Mouse (Mus musculus) layer of hippocampus, postnatal 25 days (tissue): ENCODE data around the gene Pdia5. TPM values are rescaled to one million over a fixed set of nuclear protein-coding genes. Genes with fewer than 3 reads are reported as not detected.

Experiments used
- DNase-seq, 2 experiments: peaks; one replicate each; pipeline ENCODE4 v3.0.0; 2022; ENCODE audit warnings: mixed read lengths in 2 of 2, low spot score in 1 of 2; ENCODE audit errors: extremely low spot score in 1 of 2
- total RNA-seq, 2 experiments: library from RNA; stranded (reverse); gene quantifications; 2 replicates each; pipeline ENCODE4 v1.2.3; 2021

The Pdia5 gene
- total RNA-seq, 2 experiments from 2014 or later = 3.4 to 3.7 TPM

DNA sequence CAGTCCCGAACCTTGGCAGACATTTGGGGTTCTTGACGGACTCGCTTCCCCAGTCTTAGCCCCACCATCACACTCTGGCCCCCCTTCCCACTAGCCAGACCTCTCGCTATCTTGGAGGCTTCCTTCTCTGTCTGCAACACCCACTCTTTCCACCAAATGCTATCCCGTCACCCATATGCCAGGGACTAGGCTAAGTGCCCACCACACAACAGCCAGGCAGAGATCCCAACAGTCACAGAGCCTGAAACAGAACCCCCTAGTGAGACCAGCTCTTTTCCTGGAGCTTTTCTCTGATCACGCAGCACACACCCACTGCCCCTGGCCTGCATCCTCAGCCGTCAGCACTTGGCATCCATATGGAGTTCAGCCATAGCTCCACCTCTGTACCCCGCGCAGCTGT lies 5.0 kb downstream of the Pdia5 start:
- DNase-seq = no peak

DNA sequence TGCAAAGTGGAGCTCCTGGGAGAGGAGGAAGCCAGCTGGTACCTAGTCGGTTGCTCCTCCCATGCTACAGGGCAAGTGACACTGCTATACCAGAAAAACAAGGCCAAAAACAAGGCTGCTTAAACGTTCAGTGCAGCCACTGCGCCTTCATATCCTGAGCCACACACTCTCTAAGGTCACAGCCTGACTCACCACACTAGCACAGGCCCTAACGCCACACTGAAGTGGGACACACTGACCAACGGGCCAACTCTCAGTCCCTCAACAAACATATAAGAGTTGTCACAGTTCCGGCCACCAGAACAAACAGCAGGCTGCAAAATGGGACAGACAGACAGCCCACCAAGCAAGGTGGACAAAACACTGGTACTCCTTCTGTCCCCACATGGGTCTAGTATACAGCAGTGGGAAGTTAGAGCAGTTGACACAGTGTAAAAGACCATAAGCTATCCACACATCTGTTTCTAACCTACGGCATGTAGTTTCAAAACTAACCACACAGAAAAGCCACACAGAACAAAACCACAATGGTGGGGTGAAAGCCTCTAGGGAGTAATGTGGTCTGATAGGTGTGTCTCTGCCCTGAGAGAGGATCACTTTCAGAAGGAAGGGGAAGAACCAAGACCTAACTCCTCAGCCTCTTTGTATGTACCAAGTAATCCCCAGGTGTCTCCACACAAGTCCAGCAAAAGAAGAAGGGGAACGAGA lies 6.0 kb downstream of the Pdia5 start:
- no peak for DNase-seq

DNA sequence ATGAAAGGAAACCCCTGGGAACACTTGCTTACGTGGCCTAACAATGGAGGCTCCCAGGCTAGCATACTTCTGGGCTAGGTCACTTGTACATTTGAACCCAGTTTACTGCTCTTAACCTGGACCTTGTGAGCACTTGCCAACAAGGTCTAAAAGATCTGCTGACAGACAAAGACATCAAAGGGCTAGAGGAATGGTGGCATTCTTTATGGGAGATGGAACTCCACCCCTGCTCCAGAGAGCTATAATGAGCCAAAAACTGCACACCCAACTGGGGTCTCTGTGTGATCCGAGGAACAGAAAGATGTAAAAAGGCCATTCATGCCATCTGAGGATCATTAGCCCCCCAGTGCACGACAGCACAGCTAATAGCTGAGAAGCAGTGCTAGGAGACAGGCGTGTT lies 6.6 kb downstream of the Pdia5 start:
- DNase-seq = no peak

DNA sequence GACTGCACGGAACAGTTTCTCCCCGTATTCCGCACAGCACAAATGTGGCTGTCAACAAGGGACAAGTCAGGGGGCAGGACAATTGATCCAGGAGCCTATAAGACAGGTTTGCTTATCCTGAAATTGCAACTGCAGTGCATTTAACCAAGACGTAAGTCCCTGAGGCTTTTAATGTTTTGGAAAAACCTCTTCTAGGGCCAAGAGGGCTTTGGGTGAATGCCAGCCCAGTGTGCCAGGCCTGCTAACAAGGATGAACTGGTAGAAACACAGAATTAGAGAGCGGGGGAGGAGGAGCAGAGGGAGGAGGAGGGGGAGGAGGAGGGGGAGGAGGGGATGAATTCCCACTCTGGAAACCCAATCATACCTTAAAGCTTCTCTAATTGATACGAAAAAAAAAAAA lies 11.4 kb downstream of the Pdia5 start:
- no peak for DNase-seq

DNA sequence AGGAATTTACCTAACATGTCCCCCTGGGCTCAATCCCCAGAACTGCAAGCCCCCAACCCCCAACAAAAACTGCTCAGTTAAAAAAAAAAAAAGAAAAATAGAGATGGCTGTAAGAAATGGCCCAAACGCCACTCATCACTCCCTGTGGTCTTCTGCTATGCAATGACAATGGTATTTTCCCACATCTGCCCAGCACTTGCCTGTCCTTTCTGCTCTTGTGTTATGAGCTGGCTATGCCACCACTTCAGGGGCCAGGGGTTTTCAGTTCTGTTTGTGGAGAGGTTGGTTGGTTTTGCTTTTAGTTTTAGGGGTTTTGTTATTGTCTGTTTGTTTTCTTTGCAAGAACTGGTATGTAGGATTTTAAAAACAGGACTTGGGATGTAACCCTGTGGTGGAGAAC lies 13.4 kb downstream of the Pdia5 start:
- DNase-seq = no peak

DNA sequence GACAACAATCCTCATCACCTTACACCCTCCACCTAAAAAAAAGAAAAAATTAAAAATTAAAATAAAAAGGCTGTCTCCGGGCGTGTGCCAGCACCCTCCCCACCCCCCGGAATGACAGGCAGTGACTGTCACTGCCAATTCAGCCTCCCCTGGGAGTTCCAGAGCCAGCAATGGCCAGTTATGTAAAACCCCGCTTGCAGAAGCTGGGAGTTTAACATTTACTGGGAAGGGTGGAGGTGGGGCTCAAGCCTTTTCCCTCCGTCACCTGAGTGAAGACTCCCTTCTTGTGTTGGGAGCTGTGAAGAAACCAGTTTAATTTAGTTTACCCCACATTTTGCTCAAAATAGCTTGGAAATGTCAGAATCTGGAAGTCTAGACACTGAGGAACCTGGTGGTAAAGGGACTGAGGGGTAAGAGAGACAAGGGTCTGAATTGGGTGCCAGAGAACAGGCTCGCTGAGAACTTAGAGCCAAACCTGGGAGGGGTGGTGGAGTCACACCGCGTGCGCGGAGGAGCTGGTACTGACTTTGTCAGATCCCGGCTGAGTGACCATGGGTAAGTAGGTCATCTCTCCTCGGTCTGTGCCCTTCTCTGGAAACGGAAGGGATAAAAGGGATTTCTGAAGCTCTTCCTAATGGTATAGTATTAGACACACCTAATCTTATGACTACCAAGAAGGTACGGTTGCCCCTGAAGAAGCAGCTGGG lies 18.0 kb downstream of the Pdia5 start:
- no peak for DNase-seq

DNA sequence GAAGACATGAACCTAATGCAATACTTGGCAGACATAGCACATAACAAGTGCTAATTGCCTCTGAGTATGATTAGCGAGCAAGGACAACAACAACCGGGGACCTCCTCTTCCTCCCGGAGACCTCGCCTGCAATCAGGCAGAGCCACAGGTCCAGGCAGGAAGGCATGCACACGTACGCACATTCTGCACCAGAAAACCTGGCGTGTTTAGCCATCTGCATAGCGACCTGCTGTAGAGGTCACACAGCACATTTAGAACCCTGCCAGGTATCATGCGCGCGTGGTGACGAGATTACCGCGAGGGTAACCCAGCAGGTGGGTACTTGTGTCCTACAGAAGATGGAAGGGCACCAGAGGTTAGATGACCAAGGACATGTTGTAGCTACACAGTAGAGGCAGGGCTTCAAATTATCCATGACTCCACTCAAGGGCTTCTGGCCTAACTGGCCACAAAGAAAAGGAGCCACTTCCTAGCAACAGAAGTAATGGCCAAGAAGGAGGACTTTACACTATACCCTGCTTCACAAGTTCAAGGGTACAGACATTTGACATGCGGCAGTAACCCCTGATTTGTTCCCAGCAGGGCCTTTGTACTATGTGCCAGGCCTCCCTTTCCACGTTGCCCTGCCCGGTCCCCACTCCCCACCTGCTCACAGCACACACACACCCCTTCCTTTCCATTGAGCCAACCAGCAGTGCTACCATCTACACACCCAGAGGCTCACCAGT lies 18.7 kb downstream of the Pdia5 start:
- DNase-seq = no peak

DNA sequence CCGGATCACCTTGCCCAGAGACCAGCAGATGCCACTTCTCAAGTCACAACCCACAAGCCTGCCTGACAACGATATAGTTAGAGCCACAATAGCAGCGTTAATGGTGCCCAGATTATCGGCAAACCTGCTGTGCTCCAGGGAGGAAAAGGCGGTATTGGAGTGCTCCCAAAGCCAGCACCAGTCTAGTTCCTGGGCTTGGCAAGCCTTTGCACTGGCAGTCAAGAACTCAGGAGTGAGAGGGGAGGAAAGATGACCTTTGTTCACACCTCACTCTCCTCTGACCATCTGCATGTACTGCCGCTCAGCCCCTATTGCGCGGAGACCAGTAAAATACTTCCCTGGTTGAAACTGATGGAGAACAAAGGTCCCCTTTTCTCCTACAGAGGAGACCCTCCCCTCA lies 19.7 kb downstream of the Pdia5 start:
- DNase-seq = no peak

DNA sequence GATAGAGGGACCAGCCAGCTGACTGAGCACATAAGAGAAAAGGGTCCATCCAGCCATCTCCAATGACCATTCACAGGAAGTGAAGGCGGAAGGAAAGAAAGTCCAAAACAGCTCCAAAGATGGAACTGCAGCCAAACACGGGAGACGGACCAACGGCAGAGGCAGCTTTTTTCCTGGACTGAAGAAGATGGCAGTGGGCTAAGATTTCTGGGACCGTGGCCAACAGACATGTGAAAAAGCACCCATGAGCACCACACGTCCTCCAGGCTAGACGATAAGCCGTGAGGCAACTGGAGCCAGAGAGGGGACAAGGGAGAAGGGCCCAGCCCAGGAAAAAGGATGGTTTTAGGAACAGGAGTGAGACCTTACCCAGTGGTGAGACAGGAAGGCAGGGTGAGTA lies 20.6 kb downstream of the Pdia5 start:
- DNase-seq = no peak

DNA sequence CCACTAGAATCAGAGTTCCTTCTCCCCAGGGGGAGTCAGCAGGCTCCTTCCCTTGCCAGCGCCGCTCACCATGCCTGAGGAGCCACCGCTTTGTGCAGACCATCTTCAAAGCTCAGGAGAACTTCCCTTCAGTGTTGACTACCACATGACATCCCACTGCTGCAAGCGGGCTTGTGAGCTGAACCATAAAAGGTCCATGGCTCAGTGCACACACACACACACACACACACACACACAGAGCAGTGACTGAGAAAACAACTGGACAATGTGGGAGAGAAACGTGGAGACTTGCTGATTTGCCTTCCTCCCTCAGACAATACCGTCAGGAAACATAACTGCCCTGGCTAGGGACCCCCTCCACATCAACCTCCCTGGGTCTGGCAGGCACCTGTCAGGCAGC lies 21.7 kb downstream of the Pdia5 start:
- DNase-seq = no peak

DNA sequence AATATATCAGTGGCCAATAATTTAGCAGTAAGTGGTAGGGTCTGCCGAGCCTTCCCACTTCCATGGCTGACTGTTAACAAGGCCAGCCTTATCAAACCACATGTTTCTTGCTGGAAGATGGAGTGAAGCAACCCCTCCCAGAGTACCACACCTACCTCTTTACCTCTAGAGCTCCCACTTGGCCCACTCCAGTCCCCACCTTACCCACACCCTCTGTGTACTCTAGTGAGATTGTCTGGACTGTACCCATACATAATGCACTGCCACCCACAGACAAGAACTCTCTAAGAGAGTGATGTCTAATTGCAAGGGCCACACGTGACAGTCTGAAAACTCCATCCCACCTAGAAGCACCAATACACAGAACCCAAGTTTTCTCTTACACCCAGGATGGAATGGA lies 23.6 kb downstream of the Pdia5 start:
- DNase-seq = no peak

DNA sequence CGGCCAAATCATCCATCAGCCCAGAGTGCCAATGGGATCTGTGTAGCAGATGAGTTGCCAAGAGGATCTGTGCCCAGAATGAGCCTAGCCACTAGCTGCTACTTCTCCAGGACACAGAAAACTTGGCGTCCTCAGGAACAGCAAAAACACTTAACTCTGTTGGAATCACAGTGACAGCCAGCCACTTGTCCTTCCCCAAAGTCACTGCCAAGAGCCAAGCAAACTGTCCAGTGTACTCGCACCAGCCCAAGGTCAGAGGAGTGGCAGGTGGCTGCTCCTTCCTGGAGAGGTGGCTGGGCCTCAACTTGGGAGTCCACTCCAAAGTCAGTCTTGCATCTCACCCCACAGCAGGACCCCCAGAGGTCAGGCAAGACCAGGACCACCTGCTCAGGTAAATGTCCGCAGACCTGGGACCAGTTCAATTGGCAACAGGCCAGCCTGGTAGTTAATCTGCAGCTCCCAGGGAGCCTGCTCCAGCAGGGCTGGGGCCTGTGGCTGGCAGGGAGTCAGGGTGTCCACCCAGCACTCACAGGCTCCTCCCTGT lies 24.8 kb downstream of the Pdia5 start:
- DNase-seq = no peak

DNA sequence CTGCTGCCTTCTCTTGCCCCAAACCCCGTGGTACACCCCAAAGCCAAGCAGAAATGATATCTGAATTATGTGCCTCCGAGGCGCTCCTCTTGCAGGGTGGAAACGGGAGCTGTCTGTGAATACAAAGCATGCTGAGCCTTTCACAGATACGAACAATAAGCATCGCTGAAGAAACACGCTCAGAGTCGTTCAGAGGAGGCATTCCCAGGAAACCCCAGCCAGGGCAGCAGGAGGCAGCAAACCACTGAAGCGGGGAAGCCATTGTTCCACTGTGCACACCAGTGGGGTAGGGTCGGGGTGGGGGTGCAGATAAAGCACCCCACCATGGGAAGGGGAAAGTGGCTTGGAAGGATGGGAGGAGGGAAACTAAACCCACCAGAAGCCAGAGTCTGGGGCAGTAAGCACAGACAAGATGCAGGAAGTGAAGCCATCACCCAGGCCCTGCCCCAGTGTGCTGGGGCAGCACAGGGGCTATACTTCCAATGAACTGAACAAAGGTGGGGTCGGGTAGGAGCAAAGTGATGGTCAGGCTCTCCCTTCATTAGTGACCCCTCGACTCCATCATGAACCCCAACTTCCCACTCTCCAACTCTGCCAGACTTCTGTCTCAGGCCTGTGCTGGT lies 25.9 kb downstream of the Pdia5 start:
- DNase-seq = no peak

DNA sequence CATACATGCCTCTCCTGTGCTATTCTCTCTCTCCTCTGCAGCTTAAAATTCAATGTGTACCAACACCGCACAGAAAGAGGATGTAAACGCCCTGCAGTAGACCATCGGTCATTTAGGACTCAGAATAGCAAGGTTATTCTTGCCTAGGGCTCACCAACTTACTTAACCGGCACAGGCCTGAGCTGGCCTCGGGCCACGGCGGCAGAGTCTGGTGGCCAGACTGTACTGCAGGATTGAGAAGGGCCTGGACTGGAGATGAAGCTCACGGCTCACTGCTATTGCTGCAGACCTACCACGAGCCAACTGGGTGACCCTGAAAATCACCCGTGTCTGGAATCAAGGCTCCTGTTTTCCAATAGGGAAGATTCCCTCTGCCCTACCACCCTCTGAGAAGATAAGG lies 27.0 kb downstream of the Pdia5 start:
- DNase-seq = no peak

DNA sequence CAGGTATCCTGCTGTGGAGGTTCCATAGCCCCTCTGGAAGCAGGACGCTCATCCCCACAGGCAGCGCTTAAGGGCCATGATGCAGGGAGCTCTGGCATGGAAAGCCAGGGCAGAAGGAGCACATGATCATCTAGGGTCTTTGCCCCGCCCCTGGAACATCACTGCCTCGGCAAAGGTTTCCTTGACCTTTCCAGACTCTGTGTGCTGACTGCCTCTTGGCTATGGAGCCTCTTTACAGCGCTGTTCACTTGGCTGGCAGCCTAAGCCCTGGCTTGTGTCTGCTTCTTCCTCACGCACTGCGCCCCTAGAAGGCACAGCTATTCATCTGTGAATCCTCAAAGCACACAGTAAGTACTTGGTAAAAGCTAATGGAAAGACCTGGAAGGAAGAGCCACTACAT lies 27.7 kb downstream of the Pdia5 start:
- DNase-seq = no peak

DNA sequence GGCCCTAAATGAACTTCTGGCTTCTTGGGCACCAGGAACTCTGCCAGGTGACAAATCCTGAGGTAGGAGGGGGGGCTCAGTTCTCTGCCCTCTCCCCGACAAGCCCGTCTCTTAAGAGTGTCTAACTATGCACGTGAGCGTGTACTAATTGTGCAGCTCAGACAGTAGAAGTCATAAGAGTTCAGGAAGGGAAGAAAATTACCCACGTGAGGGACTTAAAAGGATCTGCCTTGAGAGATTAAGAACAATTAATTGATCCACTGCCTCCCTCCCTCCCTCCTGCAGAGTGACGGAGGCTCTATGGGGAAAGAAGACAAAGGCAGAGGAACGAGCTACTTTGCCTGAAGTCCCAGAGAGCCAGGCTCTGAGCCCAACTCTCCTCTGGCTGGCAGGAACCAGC lies 31.1 kb downstream of the Pdia5 start:
- no peak for DNase-seq

DNA sequence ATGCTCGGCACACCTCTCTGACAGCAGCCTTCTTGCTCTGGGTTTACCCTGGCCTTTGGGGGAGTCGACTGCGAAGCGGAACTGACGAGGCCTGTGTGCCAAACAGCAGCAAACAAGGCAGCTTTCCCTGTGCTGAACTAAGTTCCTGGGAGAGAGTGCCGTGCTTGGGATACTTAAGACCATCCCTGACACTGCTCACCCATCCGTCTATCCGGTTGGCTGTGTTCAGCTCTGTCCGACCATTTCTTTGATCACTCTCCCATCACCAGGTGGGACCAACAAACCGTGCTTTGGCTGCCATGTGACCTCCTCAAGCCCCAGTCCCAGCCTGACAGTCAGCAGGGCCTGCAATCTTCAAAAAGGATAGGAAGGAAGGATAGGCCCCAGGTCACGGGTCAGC lies 32.4 kb downstream of the Pdia5 start:
- DNase-seq = no peak

DNA sequence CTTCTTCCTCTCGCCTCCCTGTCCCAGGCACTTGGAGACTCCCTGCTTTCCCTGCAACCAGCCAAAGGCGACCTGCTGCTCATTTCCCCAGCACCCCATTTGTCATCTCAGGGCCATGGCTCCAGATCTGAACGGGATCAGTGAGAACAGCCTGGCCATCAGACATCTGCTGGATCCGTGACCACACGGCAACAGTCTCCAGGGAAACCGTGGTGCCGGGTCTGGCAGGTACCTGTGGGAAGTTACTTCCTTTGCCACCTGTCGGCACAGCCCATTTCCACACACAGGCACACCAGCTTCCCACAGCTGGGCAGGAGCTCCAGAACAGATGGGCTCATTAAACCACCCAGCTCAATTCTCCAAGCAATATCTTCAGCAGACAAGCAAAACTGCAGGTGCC lies 33.2 kb downstream of the Pdia5 start:
- no peak for DNase-seq

DNA sequence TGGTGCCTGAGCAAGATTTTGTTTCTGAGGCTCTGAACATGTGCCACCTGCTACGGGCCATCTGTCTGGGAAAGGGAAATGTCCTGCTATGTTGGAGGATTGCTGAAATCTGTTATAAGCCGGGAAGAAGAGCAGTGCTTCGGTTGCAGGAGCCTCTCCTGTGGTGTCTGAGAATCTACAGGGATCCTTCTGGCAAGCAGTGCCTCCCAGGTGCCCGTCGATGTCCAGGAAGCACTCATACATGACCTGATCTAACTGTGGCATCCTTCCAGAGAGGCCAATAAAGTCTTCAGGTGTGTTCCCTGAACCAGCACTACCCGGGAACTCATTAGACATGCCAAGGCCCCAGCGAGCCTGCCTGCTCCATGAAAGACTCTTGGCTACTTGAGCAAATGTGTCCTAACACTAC lies 33.7 kb downstream of the Pdia5 start:
- no peak for DNase-seq

DNA sequence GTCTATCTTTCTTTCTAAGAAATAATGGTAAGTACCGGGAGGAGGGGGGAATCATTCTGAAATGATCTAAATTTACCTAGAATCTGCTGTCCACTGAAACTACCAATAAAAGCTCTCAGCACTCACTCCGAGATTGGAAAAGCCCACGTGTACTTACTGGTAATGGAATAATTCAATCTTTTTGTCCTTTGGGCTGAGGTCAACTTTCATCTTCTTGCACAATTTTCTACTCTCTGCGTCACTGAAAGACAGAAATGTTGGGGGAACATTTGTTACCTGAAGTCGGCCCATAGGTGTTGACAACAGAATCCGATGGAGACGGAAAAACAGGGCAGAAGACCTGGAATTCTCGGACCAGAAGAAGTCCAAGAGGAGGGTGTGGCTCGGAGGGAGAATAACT lies 34.4 kb downstream of the Pdia5 start:
- no peak for DNase-seq

DNA sequence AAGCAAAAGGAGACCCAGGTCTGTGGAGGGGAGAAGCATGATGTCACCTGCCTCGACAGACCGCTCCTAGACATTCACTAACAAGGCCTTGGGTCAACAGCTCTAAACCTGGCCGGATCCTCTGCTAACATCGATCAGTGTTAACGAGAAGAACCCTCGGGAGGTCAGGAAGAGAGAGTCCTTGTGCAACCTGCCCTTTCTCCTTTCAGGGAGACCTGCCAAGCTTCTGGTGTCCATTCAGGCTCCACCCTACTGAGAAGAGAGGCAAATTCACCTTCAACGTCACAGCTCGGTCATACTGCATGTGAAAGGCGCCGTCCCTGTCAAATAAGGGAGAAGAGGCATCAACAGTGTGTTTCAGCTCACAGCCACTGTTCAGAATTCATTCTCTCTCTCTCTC lies 34.9 kb downstream of the Pdia5 start:
- DNase-seq = no peak
